Mouse (Mus musculus): ENCODE measurements around the gene Ccna1.

- no peak for TF ChIP-seq CTCF (conservative IDR thresholded peaks at IDR 0.05; ENCODE audit: insufficient read depth, insufficient read length, low read depth, low read length)
- no peak for TF ChIP-seq POLR2A (IDR thresholded peaks at IDR 0.05; ENCODE audit: low read depth, low read length)
Observed at GRCm38 (mm10) chr3:55089291-55089690, 34.0 kb upstream of the Ccna1 start.
